Mouse (Mus musculus) forebrain, embryonic 16.5 days (tissue): ENCODE measurements at regions not wholly inside any gene's neighbourhood (a gene's known extent, or its start where the extent isn't known, plus 50 kb on each side); places are given as distances from the start of the nearest gene placed in this dataset.

Experiments
- ATAC-seq: fragments of 200-750 bp; cut with Nextera tagmentation; 2 replicates; pipeline ENCODE4 v1.8.0; 2017; ENCODE audit warnings: mild to moderate bottlenecking, moderate library complexity
- H3K27ac ChIP-seq: fragments of 300-500 bp; sonication (generic); 2 replicates; pipeline ENCODE4 v1.5.1; 2014; ENCODE audit warnings: low read length, control low read depth
- H3K27me3 ChIP-seq: fragments of 300-500 bp; sonication (generic); replicated peaks from 2 replicates; pipeline ENCODE4 v1.6.1; 2014; ENCODE audit warnings: low read length; ENCODE audit not compliant: control insufficient read depth, insufficient read depth
- H3K36me3 ChIP-seq: fragments of 300-500 bp; sonication (generic); 2 replicates; pipeline ENCODE4 v1.6.1; 2014; ENCODE audit not compliant: control insufficient read depth, insufficient read depth
- H3K4me1 ChIP-seq: fragments of 300-500 bp; sonication (generic); replicated peaks from 2 replicates; pipeline ENCODE4 v1.6.1; 2014; ENCODE audit warnings: low read length; ENCODE audit not compliant: control insufficient read depth, insufficient read depth
- H3K4me2 ChIP-seq: fragments of 300-500 bp; sonication (generic); 2 replicates; pipeline ENCODE4 v1.6.1; 2014; ENCODE audit warnings: mild to moderate bottlenecking, low read length, control low read depth
- H3K4me3 ChIP-seq: fragments of 300-500 bp; sonication (generic); replicated peaks from 2 replicates; pipeline ENCODE4 v1.5.1; 2014; ENCODE audit warnings: mild to moderate bottlenecking, low read length, control low read depth
- H3K9ac ChIP-seq: fragments of 300-500 bp; sonication (generic); replicated peaks from 2 replicates; pipeline ENCODE4 v1.6.1; 2014; ENCODE audit warnings: low read depth, low read length, control low read depth
- H3K9me3 ChIP-seq: fragments of 300-500 bp; sonication (generic); 2 replicates; pipeline ENCODE4 v1.6.1; 2016; ENCODE audit warnings: low read length; ENCODE audit not compliant: control insufficient read depth
- WGBS: fragments of 180-500 bp; shearing (Covaris S2); extraction: QIAGEN DNeasy Blood & Tissue Kit; methylation state at CpG from one replicate; pipeline ENCODE4 v1.1.7; 2014; 5-methylcytosine and 5-hydroxymethylcytosine counted together

GRCm38 (mm10) chr6:49657988-49658387, 164.5 kb upstream of the Npy start:
- ATAC-seq: no peak
- no peak overlapping the region for H3K27ac ChIP-seq
- H3K4me2 ChIP-seq: no peak overlapping the region
- no peaks in the 10 kb centered on the region for H3K4me1 ChIP-seq
- H3K9ac ChIP-seq: no peak overlapping the region
- H3K4me3 ChIP-seq: no peak overlapping the region
- 70% methylated on average over 9 of the region's 9 CpGs for WGBS
- no peaks in the 10 kb centered on the region for H3K27me3 ChIP-seq
- no peaks in the 10 kb centered on the region for H3K36me3 ChIP-seq
- no peaks in the 10 kb centered on the region for H3K9me3 ChIP-seq

DNA sequence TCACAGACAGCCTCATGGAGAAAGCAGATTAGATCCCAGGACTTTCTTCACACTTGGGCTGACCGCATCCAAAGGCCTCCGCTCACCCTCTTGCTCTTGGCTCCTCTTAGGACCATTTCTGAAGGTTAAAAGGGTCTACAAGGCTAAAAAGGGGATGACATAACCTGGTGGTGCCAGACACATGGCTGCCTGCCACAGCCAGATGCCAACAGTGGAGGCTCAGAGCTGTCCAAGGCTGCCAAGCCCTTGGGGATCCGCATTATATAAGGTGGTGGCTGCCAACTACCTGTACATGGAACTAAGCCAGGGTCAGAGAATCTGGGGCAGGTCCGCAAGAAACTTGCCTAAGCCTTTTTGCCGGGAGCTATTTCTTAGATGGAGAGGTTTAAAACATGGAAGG, 151.5 kb upstream of the Npy start:
- Histone ChIP-seq H3K4me3 (no peak overlapping the region), H3K27me3 (no peaks in the 10 kb centered on the region), H3K36me3 (no peaks in the 10 kb centered on the region), H3K4me1 (no peaks in the 10 kb centered on the region), H3K9me3 (no peaks in the 10 kb centered on the region), H3K9ac (no peak overlapping the region), H3K4me2 (no peak overlapping the region), H3K27ac (no peak overlapping the region)
- WGBS: 71% methylated on average over 5 of the region's 5 CpGs
- no peak for ATAC-seq

DNA sequence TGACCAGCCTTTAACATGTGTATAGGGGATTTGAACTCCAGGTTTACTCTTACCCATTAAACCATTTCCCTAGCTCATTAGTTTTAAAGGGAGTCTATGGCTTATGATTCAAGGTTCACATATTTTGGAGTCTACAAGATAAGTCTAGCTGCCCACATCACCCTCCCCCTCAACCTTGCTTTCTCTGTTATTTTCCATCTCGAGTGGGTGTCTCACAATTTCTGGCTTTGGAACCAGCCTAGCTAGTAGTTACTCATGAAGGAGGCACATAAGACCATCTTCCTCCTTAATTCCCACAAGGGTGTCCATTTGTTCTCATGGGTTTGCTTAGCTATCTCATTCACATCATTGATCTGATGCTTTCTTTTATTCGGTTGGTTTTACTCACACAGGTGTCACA, 150.6 kb upstream of the Npy start:
- Histone ChIP-seq H3K4me3 (no peak overlapping the region), H3K4me1 (no peaks in the 10 kb centered on the region), H3K36me3 (no peaks in the 10 kb centered on the region), H3K27ac (no peak overlapping the region), H3K27me3 (no peaks in the 10 kb centered on the region), H3K4me2 (no peak overlapping the region), H3K9me3 (no peaks in the 10 kb centered on the region), H3K9ac (no peak overlapping the region)
- 88% methylated on average over 2 of the region's 2 CpGs for WGBS
- ATAC-seq: no peak

DNA sequence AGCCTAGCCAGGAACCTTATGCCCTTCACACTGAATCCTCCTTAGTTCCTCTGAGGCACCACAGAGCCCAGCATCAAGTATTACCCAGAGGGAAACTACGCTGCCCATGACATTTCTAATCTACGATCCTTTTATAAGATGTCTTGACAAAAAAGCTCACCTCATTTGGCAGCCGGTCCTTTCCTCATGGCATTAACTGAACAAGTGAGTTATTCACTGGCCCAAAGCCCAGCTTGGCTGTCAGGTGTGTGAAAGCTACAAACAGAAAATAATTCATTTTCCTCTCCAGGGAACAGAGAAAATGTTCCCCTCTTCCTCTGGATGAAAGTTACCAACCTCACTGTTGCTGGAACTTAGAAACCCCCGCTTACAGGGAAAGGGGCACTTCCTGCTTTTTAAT, 135.7 kb upstream of the Npy start:
- H3K9me3 ChIP-seq: no peaks in the 10 kb centered on the region

GRCm38 (mm10) chr6:49692032-49692539, 130.4 kb upstream of the Npy start:
- peaks cover 4% of the 10 kb centered on the region; the same call in 1 of the 2 replicates for H3K4me1 ChIP-seq
- no peak overlapping the region for H3K27ac ChIP-seq
- H3K36me3 ChIP-seq: no peaks in the 10 kb centered on the region
- no peak for ATAC-seq
- no peak overlapping the region for H3K4me2 ChIP-seq
- 55% methylated on average over 6 of the region's 6 CpGs for WGBS
- H3K27me3 ChIP-seq: no peaks in the 10 kb centered on the region
- no peak overlapping the region for H3K9ac ChIP-seq
- H3K4me3 ChIP-seq: no peak overlapping the region
- H3K9me3 ChIP-seq: no peaks in the 10 kb centered on the region

More for the DNA sequence above, 135.7 kb upstream of the Npy start:
- H3K4me1 ChIP-seq: no peaks in the 10 kb centered on the region
- H3K36me3 ChIP-seq: no peaks in the 10 kb centered on the region
- no peak for ATAC-seq
- 37% methylated on average over 4 of the region's 4 CpGs for WGBS
- no peak overlapping the region for H3K4me3 ChIP-seq
- H3K27me3 ChIP-seq: no peaks in the 10 kb centered on the region
- H3K27ac ChIP-seq: no peak overlapping the region
- no peak overlapping the region for H3K4me2 ChIP-seq
- no peak overlapping the region for H3K9ac ChIP-seq

GRCm38 (mm10) chr6:49694851-49695250, 127.7 kb upstream of the Npy start:
- H3K27me3 ChIP-seq: no peaks in the 10 kb centered on the region
- ATAC-seq: no peak
- 20% methylated on average over 5 of the region's 5 CpGs for WGBS
- no peaks in the 10 kb centered on the region for H3K36me3 ChIP-seq
- H3K9me3 ChIP-seq: no peaks in the 10 kb centered on the region
- H3K27ac ChIP-seq: no peak overlapping the region
- peaks cover 4% of the 10 kb centered on the region; the same call in 1 of the 2 replicates for H3K4me1 ChIP-seq
- no peak overlapping the region for H3K4me2 ChIP-seq
- no peak overlapping the region for H3K4me3 ChIP-seq
- H3K9ac ChIP-seq: no peak overlapping the region

DNA sequence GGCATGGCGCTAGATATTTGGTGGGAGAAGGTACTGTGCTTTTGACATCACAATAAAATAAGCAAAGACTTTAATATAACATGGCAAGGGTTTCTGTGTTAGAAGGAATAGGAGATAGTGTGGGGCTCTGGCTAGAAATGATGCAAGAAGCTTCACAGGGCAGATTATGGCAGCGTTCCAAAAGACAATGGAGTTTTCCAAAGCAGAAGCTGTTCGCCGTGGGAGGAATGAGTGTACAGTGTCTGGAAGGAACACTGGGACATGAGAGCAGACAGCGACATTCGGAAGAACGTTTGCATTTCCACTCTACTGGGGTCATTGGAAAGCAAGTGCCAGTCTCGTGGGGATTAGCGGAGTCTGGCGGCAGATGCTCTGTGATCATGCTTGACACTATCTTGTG, 125.5 kb upstream of the Npy start:
- no peaks in the 10 kb centered on the region for H3K27me3 ChIP-seq
- no peak overlapping the region for H3K4me2 ChIP-seq
- ATAC-seq: no peak
- 76% methylated on average over 10 of the region's 10 CpGs for WGBS
- H3K4me3 ChIP-seq: no peak overlapping the region
- H3K9ac ChIP-seq: no peak overlapping the region
- H3K27ac ChIP-seq: no peak overlapping the region
- H3K4me1 ChIP-seq: peaks cover 4% of the 10 kb centered on the region; the same call in 1 of the 2 replicates
- H3K9me3 ChIP-seq: no peaks in the 10 kb centered on the region
- no peaks in the 10 kb centered on the region for H3K36me3 ChIP-seq

DNA sequence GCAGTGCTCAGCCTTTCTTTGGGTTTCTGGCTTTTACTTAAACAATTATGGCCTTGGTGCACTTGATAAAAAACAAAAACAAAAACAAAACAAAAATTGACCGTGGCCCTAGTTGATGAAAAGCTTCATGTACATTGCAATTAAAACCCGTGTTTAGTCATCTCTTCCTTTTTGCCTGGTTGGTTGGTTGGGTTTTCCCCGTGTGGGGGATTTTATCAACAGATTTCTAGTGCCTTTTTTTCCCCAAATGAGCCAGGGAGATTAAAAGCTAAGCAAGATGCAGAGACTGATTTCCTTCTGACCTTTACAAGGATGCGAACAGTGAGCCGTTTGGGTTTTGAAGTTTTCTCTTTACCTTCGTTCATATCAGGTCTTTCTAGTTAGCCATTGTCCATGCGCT, 121.1 kb upstream of the Npy start:
- Histone ChIP-seq H3K27me3 (no peaks in the 10 kb centered on the region), H3K9ac (no peak overlapping the region), H3K36me3 (no peaks in the 10 kb centered on the region), H3K4me3 (no peak overlapping the region), H3K27ac (no peak overlapping the region), H3K4me2 (no peak overlapping the region), H3K4me1 (no peaks in the 10 kb centered on the region), H3K9me3 (no peaks in the 10 kb centered on the region)
- 84% methylated on average over 7 of the region's 7 CpGs for WGBS
- no peak for ATAC-seq

DNA sequence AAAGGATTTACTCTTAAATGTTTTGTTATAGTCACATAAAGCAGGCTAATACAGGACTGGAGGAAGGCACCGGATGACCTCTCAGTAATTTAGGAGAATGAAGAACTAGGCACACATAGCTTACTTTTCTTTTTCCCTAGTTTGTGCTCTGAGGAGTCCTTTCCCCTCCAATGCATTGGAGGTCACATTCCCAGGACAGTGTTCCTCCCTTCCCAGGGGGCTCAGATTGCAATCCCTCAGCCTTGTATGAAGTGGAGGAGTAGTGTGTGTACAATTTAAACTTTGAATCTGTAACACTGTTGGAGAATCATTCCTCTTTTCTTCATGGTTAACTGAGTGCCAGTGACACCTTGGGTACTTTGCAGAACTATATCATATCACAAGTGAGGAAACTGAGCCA, 109.5 kb upstream of the Npy start:
- Histone ChIP-seq H3K27ac (no peak overlapping the region), H3K9me3 (no peaks in the 10 kb centered on the region), H3K36me3 (no peaks in the 10 kb centered on the region), H3K4me2 (no peak overlapping the region), H3K4me1 (peaks cover 6% of the 10 kb centered on the region), H3K4me3 (no peak overlapping the region), H3K27me3 (no peaks in the 10 kb centered on the region), H3K9ac (no peak overlapping the region)
- whole genome bisulfite sequencing: 94% methylated on average over 1 of the region's 1 CpGs
- no peak for ATAC-seq

GRCm38 (mm10) chr6:49716520-49716919, 106.0 kb upstream of the Npy start:
- H3K27ac ChIP-seq: no peak overlapping the region
- ATAC-seq: no peak
- 0% methylated on average over 2 of the region's 2 CpGs for WGBS

More at GRCm38 (mm10) chr6:49716520-49716919, 106.0 kb upstream of the Npy start:
- H3K36me3 ChIP-seq: no peaks in the 10 kb centered on the region
- no peaks in the 10 kb centered on the region for H3K9me3 ChIP-seq
- no peak overlapping the region for H3K4me3 ChIP-seq
- no peaks in the 10 kb centered on the region for H3K27me3 ChIP-seq
- peaks cover 6% of the 10 kb centered on the region for H3K4me1 ChIP-seq
- no peak overlapping the region for H3K9ac ChIP-seq
- H3K4me2 ChIP-seq: no peak overlapping the region
